Mouse (Mus musculus): ENCODE results near the gene Ackr3.

Ackr3 gene

DNA sequence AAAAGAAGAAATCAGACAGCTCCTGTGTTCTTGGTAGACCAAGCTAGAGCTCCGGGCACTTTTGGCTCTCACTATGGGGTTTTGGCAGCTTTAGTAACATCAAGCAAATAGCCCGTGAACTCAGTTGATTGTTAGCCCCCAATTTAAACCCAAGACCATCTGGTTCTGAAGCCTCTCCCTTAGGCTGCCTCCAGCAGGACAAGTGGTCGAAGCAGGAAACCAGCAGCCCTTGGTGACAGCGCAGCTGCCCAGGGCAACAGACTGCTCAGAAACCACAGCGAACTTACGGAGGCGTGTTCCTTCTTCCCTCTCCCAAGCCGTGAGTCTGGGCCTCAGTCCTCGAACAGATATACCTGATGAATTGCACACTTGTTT, 24.5 kb downstream of the Ackr3 start:
- DNase-seq (ENCODE audit: low spot score): no peak

DNA sequence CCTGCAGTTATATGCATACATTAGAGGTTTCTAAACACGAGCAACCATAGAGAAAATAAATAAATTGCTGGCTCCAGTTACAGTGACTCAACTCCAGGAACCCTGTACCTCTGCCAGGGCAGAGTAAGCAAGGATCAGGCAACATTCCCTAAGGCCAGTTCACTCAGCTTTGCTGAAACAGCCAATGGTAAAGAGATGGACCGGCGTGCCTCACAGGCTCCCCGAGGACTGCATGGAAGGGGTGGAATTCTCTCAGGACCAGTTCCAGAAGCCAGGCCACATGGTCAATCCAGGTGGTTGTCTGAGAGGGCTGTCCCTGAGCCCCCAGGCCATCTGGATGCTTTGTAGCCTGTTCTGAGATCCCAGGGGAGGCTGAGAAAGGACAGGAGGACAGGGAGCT, 26.8 kb downstream of the Ackr3 start:
- DNase-seq (ENCODE audit: low spot score): no peak

DNA sequence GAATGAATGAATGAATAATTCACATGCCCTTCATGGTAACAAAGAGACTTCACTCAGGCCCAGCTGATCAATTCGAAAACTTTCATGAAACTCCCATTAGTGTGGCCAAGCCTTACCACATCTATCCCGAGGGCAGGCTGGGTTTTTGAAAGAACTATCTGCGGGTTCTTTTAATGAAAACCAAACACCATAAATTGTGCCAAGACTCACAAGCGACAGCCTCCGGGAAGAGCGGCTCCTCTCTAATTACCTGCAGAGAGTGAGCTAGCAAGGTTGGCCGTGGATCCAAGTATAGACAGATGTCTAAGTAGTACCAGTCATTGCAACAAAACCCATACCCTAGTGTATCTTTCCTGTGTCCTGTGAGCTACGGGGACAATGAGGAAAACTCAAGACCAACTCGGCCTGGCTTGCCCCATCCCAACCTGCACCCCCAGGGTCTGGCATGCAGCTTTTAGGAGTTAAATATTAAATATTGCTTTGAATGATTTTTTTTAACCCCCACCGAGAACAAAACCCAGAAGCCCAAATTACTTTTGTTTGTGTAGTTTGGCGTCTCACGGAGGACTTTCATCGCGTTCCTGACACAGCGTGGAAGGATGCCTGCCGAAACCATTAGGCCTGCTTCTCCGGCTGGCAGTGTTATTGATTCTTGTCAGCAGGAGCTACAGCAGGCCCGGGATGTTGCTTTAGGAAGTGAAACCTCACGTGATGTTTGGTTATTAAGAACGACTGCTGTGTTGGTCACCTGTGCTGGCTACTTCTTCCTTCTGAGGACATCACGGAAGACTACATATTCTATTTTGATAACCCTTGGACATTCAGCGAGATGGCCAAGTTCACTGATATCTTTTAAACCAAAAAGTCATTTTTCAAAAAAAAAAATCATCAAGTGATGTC, 28.1 kb downstream of the Ackr3 start:
- DNase-seq (ENCODE audit: low spot score): no peak

DNA sequence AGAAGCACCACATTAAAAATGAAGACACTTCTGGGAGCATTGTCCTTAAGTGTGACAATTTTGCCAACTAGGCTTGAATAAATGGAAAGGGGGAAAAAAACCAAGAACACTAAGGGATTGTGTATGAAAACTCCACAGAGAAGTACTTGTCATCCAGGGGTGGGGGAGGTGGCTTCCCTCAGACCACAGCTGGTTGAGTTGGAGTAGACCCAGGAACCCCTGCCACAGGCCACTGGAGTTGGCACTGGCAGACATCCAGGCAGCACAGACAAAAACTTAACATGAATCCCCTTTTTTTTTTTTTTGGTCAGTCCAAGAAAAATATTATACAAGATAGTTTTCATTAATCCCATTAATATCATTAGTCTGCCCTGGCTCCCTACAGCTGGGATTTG, 28.7 kb downstream of the Ackr3 start:
- no peak for DNase-seq (ENCODE audit: low spot score)

DNA sequence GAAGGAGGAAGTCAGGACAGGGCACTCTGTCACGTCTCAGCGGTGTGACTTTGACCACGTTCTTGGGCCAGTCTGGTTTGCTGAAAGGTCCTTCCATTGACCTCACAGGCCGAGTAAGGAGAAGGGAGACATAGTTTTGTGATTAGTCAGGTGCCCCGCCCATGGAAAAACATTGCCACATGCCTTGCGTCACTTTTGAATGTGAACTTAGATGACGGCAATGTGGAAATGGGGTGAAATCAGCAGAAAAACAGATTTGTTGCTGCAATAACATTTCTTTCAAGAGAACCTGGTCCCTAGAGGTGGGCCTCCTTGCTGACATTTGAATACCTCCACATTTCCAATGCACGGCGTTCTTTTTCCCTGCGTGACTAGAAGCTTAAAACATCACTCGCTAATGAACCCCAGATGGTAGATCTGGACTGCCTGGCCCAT, 30.9 kb downstream of the Ackr3 start:
- DNase-seq (ENCODE audit: low spot score): no peak

DNA sequence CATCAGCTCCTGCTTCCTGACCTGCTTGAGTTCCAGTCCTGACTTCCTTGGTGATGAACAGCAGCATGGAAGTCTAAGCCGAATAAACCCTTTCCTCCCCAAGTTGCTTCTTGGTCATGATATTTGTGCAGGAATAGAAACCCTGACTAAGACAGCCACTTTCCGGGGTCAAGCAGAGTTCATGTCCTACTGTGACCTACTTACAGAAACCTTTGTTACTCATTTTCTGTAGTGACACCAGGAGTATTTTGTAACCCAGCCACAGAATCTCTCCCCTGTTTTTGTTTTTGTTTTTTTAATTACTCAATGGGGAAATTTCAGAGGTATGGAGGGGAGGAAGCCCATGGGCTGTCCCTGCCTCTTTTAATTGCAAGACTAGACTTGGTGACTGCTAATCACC, 32.9 kb downstream of the Ackr3 start:
- no peak for DNase-seq (ENCODE audit: low spot score)

DNA sequence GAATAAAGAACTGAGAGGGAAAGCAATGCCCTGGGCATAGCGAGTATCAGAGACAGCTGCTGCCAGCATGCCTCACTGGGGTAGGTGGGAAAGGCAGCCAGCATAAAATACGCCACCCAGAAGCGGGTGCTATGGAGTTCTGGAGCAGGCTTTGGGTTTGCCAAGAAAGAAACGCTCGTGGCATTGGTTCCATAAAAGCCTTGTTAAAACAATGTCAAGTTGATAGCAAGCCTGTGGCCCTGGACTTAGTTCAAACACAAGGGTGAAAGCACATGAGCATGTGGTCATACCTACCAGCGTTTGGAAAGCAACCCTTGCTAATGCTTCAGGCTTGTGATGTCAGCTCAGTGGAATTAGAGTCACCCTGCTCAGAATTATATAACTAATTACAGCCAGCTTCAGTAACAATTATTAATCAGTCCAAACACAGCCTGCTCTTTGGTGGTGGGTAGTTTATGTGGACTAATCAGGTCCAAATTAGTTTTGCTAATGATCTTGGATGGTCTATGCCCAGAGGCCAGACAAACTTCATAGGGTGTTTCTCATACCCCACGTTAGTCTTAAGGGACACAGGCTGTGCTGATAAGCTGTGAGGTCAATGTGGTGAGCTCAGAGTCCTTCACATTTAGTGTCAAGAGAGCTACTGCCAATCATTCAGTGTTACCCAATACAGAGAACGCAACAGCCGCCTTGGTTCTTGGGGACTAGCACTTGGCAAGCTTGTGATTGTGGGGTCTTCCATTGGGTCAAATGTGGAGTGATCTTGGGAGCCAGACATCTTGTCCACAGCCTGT, 34.5 kb downstream of the Ackr3 start:
- no peak for DNase-seq (ENCODE audit: low spot score)

DNA sequence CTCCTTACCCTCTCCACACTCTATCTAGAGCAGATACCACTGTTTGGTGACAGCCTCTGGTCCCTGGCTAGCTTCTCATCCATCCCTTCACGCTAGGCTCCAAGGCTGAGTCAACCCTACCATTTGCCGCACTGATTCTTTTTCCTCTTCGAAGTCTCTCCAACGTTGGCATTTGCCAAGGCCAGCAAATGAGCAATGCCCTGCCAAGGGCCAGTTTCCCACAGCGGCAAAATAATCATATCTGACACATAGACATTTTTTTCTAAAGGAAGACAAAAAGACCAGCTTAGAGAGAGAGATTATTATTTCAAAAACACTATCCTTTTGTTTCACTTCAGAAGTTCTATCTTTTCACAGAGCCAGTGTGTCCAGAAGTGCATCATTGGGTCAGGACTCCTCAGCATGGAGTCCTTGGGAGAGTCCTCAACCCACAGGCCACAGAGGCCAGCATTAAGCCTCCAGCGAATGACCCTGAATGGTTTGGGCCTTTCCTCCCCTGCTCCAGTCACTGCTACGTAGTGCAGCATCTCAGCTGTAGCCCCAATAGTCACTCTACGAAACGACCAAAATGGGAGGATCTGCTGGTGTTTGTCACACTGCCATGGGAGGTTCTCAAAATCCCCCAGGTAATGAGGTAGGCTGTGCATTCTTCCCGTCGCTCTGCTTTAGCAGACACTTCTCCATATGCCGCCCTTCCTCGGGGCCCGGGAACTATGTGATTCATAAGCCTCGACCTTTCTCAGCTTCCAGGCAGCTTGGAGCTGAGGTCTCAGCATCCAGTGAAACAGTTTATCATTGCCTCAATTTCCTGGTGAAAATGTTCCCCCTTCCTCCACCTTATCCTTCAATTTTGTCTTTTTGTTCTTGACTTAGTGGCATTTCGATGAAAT, 35.8 kb downstream of the Ackr3 start:
- DNase-seq (ENCODE audit: low spot score): no peak

DNA sequence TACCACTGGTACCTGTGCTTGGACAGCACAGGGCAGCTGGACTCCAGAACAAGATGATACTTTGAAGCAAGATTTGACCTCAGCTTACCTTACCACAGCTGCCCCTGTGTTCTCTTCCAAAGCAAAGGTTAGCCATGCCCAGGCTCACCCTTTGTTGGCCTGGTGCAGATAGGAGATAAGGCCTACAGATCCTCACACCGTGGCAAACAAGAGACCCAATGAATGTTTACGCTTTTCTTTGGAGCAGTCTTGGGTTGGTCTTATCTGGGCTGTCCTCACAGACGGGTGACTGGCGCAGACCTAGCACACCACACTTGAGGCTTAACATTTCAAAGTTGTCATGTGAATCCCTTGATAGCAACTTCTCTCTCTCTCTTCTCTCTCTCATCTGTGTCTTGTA, 36.5 kb downstream of the Ackr3 start:
- DNase-seq (ENCODE audit: low spot score): no peak

DNA sequence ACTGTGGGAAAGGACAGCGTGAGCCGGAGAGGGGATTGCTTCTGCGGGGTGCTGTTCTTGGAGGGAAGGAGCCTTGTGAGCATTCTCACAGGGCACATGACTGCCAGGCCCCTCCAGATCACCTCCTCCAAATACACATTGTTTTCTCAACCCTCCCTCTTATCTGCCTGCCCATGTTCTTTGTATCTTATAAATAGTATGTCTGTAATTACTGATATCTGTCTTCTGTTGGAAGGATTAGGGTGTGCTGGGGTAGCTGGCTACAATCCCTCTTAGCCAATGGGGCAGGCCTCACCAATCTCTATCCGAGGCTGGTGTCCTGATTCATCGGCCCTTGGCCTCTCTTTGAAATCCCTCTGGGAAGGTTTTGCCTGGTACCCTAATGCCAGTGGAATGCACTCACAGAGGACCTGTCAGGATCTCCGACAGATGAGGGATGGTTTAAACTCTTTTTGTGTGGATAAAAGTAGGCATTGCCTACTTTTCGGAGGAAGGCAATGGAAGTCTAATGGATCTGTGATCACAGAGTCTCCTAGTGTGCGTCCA, 38.7 kb downstream of the Ackr3 start:
- DNase-seq (ENCODE audit: low spot score): no peak

DNA sequence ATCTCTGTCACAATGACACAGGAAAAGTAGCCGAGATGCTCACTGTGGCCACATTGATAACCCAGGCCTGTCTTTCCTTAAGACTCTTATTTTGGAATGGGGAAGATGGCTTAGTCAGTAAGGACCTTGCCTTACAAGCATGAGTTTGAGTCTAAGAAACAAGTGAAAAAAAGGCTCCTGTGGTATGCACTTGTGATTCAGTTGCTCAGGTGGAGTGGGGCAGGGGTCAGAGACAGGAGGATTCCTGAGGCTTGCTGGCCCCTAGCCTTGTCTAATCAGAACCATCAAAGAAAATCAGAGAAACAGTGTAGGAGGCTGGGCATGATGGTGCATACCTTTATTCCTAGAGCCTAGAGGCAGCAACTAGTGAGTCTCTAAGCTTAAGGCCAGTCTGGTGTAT, 40.8 kb downstream of the Ackr3 start:
- no peak for DNase-seq (ENCODE audit: low spot score)

DNA sequence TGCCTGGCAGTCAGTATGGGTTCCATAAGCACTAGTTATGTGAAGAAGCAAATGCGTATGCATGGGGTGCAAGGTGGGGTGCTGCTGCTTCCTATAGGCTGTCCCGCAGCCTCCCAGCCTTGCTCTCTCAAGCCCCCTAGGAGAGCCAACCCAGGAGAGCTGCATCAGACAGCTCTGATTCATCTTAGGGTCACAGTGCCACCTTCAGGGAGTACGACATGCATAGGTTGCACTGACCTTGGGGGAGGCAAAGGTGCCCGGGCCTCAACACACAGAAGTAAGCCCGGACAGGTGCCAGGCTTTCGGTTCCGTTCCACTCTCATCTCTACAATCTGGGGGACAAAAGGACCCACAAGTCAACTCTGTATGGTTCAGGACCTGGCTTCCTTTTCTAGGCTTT, 41.8 kb downstream of the Ackr3 start:
- no peak for DNase-seq (ENCODE audit: low spot score)

DNA sequence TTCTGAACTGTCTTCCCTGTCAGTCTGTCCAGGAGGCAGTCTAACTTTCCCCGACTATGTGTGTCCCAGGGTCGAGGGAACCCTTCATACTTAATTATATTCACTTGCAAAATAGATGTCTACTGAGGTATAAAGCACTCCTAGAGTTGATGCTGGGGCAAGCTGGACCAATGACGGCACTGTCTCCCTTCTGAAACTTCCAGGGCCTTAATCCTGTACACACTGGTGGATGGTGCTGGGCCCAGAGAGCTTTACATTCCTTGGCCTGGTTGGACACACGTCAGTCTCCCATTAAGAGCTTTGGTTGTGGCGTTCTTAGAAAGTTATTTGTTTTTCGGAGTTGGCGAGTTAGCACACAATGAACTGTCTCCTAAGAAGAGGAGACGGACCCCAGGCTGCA, 42.3 kb downstream of the Ackr3 start:
- DNase-seq (ENCODE audit: low spot score): no peak

DNA sequence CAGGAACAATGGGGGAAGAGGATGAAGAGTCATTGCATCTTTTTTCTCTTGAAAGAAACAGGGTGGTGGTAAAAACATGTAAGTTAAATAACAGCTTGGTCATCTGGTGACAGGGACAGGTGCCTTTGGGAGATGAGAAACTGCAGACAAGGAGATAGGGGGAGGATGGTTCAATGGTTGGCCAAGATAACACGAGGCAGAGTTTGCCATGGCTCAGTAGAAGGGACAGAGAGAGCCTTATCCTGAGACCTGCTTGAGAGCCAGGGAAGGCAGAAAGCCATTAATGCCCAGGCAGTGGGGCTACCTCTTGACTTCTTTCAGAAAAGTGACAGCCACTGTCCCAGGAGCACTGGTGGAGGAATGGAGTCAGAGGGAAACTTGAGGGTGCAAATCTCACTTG, 43.0 kb downstream of the Ackr3 start:
- DNase-seq (ENCODE audit: low spot score): no peak

DNA sequence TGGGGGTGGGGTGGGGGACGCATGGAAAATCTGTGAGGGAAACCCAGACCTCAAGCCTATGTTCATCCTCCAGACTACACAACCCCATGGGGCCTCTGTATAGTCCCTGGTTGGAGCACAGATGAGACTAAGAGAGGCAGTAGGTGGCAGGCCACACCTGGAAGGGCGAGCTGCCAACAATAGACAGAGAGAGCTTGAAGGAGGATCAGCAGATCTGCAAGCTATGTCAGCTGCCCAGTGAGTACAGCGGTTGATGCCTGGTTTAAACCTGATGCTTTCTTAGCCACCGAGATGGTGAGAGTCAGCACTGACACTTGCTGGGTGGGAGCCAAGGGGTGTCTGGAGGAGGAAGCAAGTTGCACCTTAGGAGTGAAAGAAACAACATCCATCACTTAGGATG, 43.5 kb downstream of the Ackr3 start:
- DNase-seq (ENCODE audit: low spot score): no peak

DNA sequence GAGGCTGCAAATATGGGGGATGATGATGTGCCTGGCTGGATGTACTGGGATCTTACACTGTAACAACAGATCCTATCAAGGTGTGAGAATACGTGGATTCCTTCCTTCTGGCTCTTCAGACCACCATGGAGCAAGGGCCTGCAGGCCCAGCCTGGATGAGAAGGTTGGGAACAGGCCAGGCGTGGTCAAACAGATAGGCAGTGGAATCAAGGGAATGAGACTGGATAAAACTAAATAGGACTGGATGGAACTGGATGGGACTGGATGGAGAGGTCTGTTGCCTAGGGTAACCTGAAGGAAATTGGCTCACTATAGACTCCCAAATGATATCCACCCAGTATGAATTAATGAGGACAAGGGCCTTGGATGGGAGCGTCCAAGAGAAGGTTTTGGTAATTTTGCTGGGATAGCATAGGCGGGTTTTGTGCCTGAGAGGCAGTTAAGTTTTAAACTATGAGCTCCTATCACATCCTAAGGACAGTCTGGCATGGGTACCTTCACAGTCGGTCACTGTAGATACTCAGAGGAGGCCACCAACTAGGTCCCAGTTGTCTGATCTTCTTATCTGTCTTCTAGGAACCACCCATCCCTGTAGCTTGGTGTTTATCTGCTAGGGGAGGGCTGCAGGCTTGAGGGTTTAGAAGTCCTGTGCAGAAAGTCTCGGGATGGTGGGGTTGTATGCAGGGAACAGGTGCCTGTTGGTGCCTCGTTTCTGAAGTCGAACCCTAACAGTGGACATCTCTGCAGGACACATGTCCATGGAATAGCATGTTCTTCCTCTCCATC, 44.2 kb downstream of the Ackr3 start:
- no peak for DNase-seq (ENCODE audit: low spot score)

DNA sequence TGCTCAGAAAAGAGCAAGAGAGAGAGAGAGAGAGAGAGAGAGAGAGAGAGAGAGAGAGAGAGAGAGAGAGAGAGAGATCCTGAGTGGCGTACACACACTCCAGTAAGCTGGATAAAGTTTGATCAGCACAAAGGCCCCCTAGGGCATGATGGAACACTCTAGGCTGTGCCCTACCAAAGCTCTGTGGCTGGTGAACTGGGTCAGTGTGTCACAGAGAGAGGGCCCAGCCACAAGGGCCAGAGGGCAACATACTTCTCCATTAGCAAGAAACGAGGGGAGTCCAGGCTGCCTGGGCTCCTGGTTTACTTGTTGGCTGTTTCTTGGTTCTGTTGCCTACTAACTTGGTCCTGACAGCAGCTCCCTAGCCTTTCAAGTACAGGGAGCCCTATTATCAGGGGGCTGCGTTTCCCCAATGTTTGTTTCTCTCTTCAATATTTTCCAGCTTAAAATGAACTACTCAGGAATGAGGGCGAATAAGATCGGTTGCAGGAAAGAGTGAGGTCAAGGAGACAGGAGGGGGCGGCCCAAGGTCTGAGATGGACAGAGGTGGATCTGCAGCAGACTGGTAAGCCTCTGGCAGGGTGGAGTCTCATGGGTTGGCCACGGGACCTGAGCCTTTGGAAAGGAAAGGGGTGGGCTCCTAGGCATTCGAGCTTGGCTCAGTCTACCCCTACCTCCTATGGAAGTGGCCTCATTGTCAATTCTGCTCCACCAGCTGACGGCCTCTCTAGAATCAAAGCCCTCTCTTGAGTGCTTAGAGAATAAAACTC, 45.4 kb downstream of the Ackr3 start:
- DNase-seq (ENCODE audit: low spot score): no peak

DNA sequence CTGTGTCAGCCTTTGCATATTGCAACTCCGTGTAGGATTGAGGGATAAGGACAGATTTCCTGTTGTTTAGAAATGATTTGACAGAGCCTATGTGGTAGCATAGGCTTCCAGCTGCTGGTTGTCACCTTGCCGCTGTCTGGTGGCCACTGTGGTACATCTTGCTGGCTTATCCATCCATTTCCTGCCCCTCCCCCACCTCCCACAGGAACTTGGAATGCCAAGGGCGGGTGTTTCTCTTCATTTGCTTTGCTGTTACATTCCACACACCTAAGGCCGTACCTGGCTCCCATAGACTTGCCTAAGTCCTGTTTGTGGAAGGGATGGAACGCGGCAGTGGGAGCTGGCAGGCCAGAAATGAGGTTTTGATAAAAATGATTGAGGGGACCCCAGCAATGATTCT, 46.6 kb downstream of the Ackr3 start:
- DNase-seq (ENCODE audit: low spot score): no peak

DNA sequence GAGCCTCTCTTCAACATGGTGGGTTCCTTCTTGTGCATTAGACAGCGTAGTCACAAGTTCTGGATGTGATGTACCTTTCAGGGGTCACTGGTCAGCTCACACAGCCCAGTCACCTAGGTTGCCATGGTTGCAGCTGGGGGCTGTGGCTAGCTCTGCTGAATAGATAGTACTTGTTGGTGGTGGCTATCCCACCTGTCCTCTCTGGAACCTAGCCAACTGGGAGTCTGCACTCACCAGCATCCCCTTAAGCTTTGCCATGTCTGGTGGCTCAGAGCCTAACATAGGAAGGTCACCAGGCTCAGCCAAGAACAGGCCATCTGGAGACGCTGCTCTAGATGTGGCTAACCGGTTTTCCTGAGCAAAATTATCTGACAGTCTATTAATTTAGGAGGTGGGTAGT, 47.4 kb downstream of the Ackr3 start:
- no peak for DNase-seq (ENCODE audit: low spot score)

DNA sequence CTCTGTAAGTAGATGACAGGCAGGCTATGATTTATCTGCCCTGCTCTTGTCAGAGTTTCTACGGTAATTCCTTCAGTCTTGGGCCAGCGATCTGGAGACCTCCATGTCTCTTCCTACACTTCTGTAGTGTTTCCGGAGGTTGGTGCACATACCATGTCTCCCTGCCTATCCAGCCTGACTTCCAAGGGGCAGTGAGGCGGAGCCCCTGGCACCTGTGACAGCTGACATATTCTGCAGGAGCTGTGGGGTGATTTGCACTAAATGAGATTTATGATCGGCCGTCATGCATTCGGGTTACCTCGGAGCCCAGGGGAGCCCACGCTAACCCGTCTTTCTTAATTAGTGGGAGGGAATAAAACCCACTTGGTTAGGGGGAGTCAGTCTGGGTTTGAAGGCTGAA, 49.7 kb downstream of the Ackr3 start:
- DNase-seq (ENCODE audit: low spot score): no peak
